Mouse (Mus musculus) myocyte (in vitro differentiated cells): ENCODE data around the gene Igf2. TPM values are rescaled to one million over a fixed set of nuclear protein-coding genes. Genes with fewer than 3 reads are reported as not detected.

Source experiments
- H3K27me3 ChIP-seq: one replicate; pipeline ENCODE4 v1.6.1; 2011; ENCODE audit not compliant: control insufficient read depth, insufficient read depth, insufficient read length
- H3K36me3 ChIP-seq: one replicate; pipeline ENCODE4 v1.6.1; 2011; ENCODE audit not compliant: control insufficient read depth, insufficient read depth
- H3K4me2 ChIP-seq: one replicate; pipeline ENCODE4 v1.6.1; 2011; ENCODE audit warnings: low read depth, control low read depth
- H3K4me3 ChIP-seq: one replicate; pipeline ENCODE4 v1.5.1; 2011; ENCODE audit warnings: mild to moderate bottlenecking, control low read depth, moderate library complexity
- H3K79me2 ChIP-seq: one replicate; pipeline ENCODE4 v1.6.1; 2011; ENCODE audit not compliant: control insufficient read depth, insufficient read depth
- H3ac ChIP-seq: one replicate; pipeline ENCODE4 v1.6.1; 2011; ENCODE audit not compliant: control insufficient read depth, insufficient read length
- CEBPB ChIP-seq: IDR thresholded peaks from 2 replicates; pipeline ENCODE4 v1.6.1; 2011; ENCODE audit warnings: mild to moderate bottlenecking, moderate library complexity; ENCODE audit not compliant: poor library complexity, insufficient read depth, severe bottlenecking
- E2F4 ChIP-seq: IDR thresholded peaks from one replicate; pipeline ENCODE4 v1.6.1; 2011; ENCODE audit warnings: mild to moderate bottlenecking, control low read depth, moderate library complexity; ENCODE audit not compliant: insufficient read depth
- MAX ChIP-seq: IDR thresholded peaks from one replicate; pipeline ENCODE4 v1.6.1; 2011; ENCODE audit warnings: low read depth, mild to moderate bottlenecking, control low read depth
- MYOD1 ChIP-seq, 3 experiments: IDR thresholded peaks; one replicate each; pipeline ENCODE4 v1.6.1; 2011; ENCODE audit warnings: control low read depth in 2 of 3, low read depth in 2 of 3, mild to moderate bottlenecking in 2 of 3, moderate library complexity in 1 of 3; ENCODE audit not compliant: insufficient read length in 2 of 3, control insufficient read depth in 1 of 3
- MYOG ChIP-seq, 3 experiments: IDR thresholded peaks; one replicate each; pipeline ENCODE4 v1.6.1; 2011; ENCODE audit warnings: control low read depth in 2 of 3, low read depth in 2 of 3, mild to moderate bottlenecking in 2 of 3; ENCODE audit not compliant: insufficient read length in 2 of 3, control insufficient read depth in 1 of 3, insufficient read depth in 1 of 3
- POLR2A ChIP-seq: IDR thresholded peaks from one replicate; pipeline ENCODE4 v1.6.1; 2011; ENCODE audit warnings: low read depth, mild to moderate bottlenecking, control low read depth, moderate library complexity; ENCODE audit not compliant: insufficient read length
- POLR2AphosphoS2 ChIP-seq: IDR thresholded peaks from one replicate; pipeline ENCODE4 v1.6.1; 2011; ENCODE audit warnings: low read depth, control low read depth; ENCODE audit not compliant: insufficient read length
- REST ChIP-seq: IDR thresholded peaks from one replicate; pipeline ENCODE4 v1.6.1; 2011; ENCODE audit warnings: mild to moderate bottlenecking, control low read depth, moderate library complexity; ENCODE audit not compliant: insufficient read depth, insufficient read length
- SRF ChIP-seq: IDR thresholded peaks from one replicate; pipeline ENCODE4 v1.6.1; 2011; ENCODE audit warnings: low read depth; ENCODE audit not compliant: control insufficient read depth, insufficient read length
- TCF12 ChIP-seq: IDR thresholded peaks from one replicate; pipeline ENCODE4 v1.6.1; 2011; ENCODE audit warnings: mild to moderate bottlenecking, control low read depth; ENCODE audit not compliant: poor library complexity, insufficient read depth, severe bottlenecking
- TCF3 ChIP-seq: IDR thresholded peaks from one replicate; pipeline ENCODE4 v1.6.1; 2011; ENCODE audit warnings: low read depth, control low read depth; ENCODE audit not compliant: insufficient read length
- USF1 ChIP-seq: IDR thresholded peaks from one replicate; pipeline ENCODE4 v1.6.1; 2011; ENCODE audit warnings: low read depth, mild to moderate bottlenecking, control low read depth, moderate library complexity
- polyA plus RNA-seq: library from polyadenylated mRNA; unstranded; fragments of >200 nt; fragmentation: generic; extraction: Trizol; gene quantifications from one replicate; pipeline ENCODE4 v1.2.1, GENCODE M21; 2012; ENCODE audit warnings: missing spikeins

Igf2 gene
- polyA plus RNA-seq, 1 experiment, result 331 TPM

DNA sequence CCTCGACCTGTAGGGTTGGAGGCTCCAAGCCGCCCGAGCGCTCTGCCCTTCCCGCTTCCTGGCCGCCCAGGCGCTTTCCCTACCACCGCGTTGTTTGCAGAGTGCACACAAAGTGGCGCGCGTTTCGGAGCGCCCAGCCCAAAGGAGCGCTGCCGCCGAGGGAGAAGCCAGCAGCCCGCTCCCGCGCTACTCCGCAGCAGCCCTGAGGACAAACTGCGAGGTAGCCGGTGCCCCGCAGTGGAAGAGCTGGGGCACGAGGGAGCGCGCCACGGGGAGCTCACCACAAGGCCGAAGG lies 6.0 kb downstream of the Igf2 start:
- no peaks in the 10 kb centered on the region for H3K79me2 ChIP-seq

DNA sequence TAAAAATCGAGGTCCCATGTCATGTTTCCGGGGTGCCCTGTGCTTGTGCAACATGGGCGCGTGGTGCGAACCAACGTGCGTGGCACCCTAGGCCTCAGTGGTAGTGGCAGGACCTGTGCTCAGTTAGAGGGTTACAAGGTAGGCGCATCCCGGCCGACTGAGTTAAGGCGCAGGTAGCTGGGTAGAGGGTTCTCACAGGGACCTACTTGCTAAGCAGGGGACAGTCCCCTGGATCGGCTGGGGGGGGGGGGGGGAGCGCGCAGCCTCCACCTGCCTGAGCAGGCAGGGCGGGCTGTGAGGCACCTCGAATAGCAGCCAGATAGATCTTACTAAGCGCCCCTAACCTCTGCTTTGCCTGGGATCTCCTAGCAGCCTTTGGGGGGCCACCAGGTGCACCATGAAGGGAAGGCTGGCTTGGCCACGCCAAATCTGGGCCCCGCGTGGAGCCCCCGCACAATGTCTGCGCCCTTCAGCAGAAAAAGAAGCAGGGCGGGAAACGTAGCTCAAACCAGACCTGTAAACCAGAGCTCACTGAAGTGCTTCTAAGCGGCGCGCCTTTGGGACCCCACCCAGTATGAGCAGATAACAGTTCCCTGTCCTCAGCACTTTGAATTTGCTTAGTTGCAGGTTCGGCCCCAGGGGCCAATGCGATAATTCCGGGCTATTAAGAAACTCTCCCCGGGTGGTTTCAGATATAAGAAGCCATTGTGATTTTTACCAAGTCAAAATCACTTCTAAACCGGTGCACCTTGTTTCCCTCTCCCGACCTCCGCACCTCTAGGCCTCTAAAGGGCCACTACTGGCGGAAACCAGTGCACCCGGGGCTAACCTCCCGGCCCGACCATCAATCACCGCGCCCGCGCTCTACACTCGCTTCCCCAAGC lies 6.6 kb downstream of the Igf2 start:
- no peaks in the 10 kb centered on the region for H3K36me3 ChIP-seq
- no peak overlapping the region for H3K4me3 ChIP-seq
- no peak overlapping the region for H3ac ChIP-seq
- TF ChIP-seq MYOG (IDR thresholded peaks at IDR 0.05; ENCODE audit: control insufficient read depth in 1 of 3, insufficient read depth in 1 of 3, insufficient read length in 2 of 3, low read depth in 2 of 3) (no peak), USF1 (no peak), POLR2A (no peak), TCF3 (no peak), SRF (no peak), E2F4 (no peak)
- no peaks in the 10 kb centered on the region for H3K79me2 ChIP-seq
- H3K27me3 ChIP-seq, result peaks cover 27% of the 10 kb centered on the region
- no peak overlapping the region for H3K4me2 ChIP-seq

More for the DNA sequence above, 6.0 kb downstream of the Igf2 start:
- no peak overlapping the region for H3ac ChIP-seq
- H3K27me3 ChIP-seq, result peaks cover 27% of the 10 kb centered on the region
- no peak overlapping the region for H3K4me3 ChIP-seq
- no peaks in the 10 kb centered on the region for H3K36me3 ChIP-seq
- H3K4me2 ChIP-seq, result no peak overlapping the region
- no peak for TF ChIP-seq CEBPB
- TF ChIP-seq USF1, result no peak
- no peak for TF ChIP-seq E2F4
- TF ChIP-seq POLR2A, result no peak
- TF ChIP-seq MAX, result no peak
- no peak for TF ChIP-seq TCF3
- no peak for TF ChIP-seq TCF12
- no peak for TF ChIP-seq SRF
- TF ChIP-seq MYOG (IDR thresholded peaks at IDR 0.05; ENCODE audit: control insufficient read depth in 1 of 3, insufficient read depth in 1 of 3, insufficient read length in 2 of 3, low read depth in 2 of 3), result no peak
- TF ChIP-seq MYOD1 (IDR thresholded peaks at IDR 0.05; ENCODE audit: control insufficient read depth in 1 of 3, insufficient read length in 2 of 3, low read depth in 2 of 3), result no peak
- no peak for TF ChIP-seq REST

DNA sequence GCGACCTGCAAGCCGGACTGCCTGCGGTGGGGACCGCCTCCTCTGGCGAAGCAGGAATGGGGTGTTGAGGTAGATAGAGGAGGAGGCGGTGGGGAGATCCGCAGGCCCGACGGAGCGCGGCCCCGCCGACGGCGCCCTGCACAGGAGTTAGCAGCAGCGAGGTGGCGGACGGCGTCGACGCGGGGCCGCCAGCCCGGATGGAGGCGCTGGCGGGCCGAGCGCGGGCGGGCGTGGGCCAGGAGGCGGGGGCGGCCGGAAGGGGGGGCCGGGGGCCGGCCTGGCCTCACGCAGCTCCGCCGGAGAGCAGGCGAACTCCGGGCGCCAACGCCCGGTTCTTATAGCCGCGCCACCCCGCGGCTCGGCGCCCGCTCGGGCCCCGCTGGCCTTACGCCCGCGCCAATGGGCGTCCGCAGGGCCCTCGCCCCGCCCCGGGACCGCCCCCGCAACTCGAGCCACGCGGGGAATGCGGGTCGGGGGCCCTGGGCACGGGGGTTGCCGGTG lies 7.4 kb downstream of the Igf2 start:
- H3K79me2 ChIP-seq, result no peaks in the 10 kb centered on the region
- H3K4me3 ChIP-seq, result peak overlapping the region; percentile 15
- H3K27me3 ChIP-seq, result peaks cover 27% of the 10 kb centered on the region
- H3K36me3 ChIP-seq, result no peaks in the 10 kb centered on the region
- H3ac ChIP-seq, result no peak overlapping the region
- no peak overlapping the region for H3K4me2 ChIP-seq
- TF ChIP-seq POLR2AphosphoS2 (no peak), REST (no peak), USF1 (no peak)

DNA sequence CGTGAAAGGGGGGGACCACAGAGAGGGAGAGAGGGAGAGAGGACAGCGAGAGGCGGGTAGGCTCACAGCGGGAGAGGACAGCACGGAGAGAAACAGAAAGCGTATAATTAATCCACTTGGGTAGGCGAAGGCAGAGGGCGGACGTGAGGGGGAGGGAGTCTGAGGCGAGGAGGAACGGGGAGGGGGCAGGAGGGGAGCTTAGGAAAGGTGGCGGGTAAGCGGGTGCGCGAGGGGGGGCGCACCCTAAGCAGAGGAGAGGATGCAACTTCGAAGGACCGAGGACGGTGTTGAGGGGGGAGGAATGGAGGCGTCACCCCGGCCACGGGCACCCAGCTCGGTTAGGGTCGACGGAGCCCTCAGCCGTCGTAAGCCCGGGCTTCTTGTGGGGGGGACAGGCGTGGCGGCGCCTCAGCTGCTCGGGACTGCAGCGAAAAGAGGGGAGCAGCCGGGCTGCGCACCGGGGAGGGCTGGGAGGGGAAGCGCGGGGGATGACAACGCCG lies 7.9 kb downstream of the Igf2 start:
- Histone ChIP-seq H3K4me3 (peak overlapping the region; percentile 15), H3K27me3 (peaks cover 23% of the 10 kb centered on the region)

More for the DNA sequence above, 7.9 kb downstream of the Igf2 start:
- H3K4me2 ChIP-seq, result no peak overlapping the region
- no peaks in the 10 kb centered on the region for H3K36me3 ChIP-seq
- H3ac ChIP-seq, result no peak overlapping the region
- no peaks in the 10 kb centered on the region for H3K79me2 ChIP-seq
- TF ChIP-seq MAX (no peak), TCF3 (no peak), USF1 (no peak), CEBPB (no peak), MYOG (IDR thresholded peaks at IDR 0.05; ENCODE audit: control insufficient read depth in 1 of 3, insufficient read depth in 1 of 3, insufficient read length in 2 of 3, low read depth in 2 of 3) (no peak), REST (no peak), SRF (no peak), POLR2AphosphoS2 (no peak), POLR2A (no peak), E2F4 (no peak)
